In the genomic region with DNA sequence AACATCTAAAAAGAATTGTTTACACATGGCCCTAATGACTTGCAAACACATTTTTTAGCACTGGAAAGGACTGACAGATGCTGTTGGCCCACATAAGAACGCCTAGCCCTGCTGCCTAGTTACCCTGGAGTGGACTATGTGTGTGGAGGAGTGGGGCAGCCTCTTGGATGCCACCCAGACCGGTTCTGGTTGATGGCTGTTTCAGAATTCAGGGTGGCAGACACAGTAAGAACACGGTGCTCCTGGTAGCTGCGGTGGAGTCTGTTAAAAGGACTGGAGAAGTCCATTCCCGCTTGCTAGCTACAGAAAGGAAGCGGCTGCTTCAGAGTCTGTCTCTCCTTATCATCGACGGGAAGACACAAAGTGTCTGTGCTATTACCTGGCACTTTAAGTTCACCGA, we compare ENCODE assay signal across 10 mouse cellular contexts. TPM values are rescaled to one million over a fixed set of nuclear protein-coding genes. Genes with fewer than 3 reads are reported as not detected.
DNase-seq lines count a peak whose midpoint lies in the region; ATAC-seq lines count a peak whose summit lies in the region.
"Had no signal": no experiment of that assay in that cellular context is flagged by ENCODE, and none has a peak within 500 bp of the region (broad histone marks: within the 10 kb centered on the region; RNA-seq: fewer than 3 reads in every experiment).

No protein-coding gene starts in this region.

- H3K9ac ChIP-seq in midbrain, embryonic 13.5 days (replicated peaks) = no peak overlapping the region
- no peak overlapping the region for H3K9ac ChIP-seq in midbrain, embryonic 11.5 days (ENCODE audit: low read length)
- no peak overlapping the region for H3K9ac ChIP-seq in neural tube, embryonic 14.5 days (replicated peaks; ENCODE audit: low read depth, low read length)
- H3K9ac ChIP-seq: stomach, embryonic 15.5 days had no signal

- H3K4me2 ChIP-seq in midbrain, embryonic 13.5 days (replicated peaks) = no peak overlapping the region
- H3K4me2 ChIP-seq in midbrain, embryonic 11.5 days = no peak overlapping the region
- H3K4me2 ChIP-seq in neural tube, embryonic 14.5 days (ENCODE audit: low read depth, low read length) = no peak overlapping the region
- H3K4me2 ChIP-seq: stomach, embryonic 15.5 days had no signal

- H3K9me3 ChIP-seq in midbrain, embryonic 13.5 days = no peaks in the 10 kb centered on the region
- no peaks in the 10 kb centered on the region for H3K9me3 ChIP-seq in midbrain, embryonic 11.5 days (ENCODE audit: control insufficient read depth, low read length)
- no peaks in the 10 kb centered on the region for H3K9me3 ChIP-seq in neural tube, embryonic 14.5 days (ENCODE audit: control insufficient read depth, low read length)
- H3K9me3 ChIP-seq: stomach, embryonic 15.5 days had no signal

- no peaks in the 10 kb centered on the region for H3K4me1 ChIP-seq in midbrain, embryonic 13.5 days (replicated peaks)
- no peaks in the 10 kb centered on the region for H3K4me1 ChIP-seq in midbrain, embryonic 11.5 days (ENCODE audit: control insufficient read depth, insufficient read depth, low read length)
- H3K4me1 ChIP-seq in neural tube, embryonic 14.5 days (ENCODE audit: control insufficient read depth, insufficient read depth, low read length) = no peaks in the 10 kb centered on the region
- H3K4me1 ChIP-seq: stomach, embryonic 15.5 days had no signal

- H3K27me3 ChIP-seq in midbrain, embryonic 13.5 days = no peaks in the 10 kb centered on the region
- no peaks in the 10 kb centered on the region for H3K27me3 ChIP-seq in midbrain, embryonic 11.5 days (ENCODE audit: control insufficient read depth, insufficient read depth, low read length)
- no peaks in the 10 kb centered on the region for H3K27me3 ChIP-seq in neural tube, embryonic 14.5 days (ENCODE audit: control insufficient read depth, insufficient read depth, low read length)
- H3K27me3 ChIP-seq: stomach, embryonic 15.5 days had no signal

- peaks cover 45% of the 10 kb centered on the region for H3K36me3 ChIP-seq in midbrain, embryonic 13.5 days
- H3K36me3 ChIP-seq in midbrain, embryonic 11.5 days (ENCODE audit: control insufficient read depth, insufficient read depth, low read length) = no peaks in the 10 kb centered on the region; the same call in 1 of the 2 replicates
- peaks cover 28% of the 10 kb centered on the region; the same call in 1 of the 2 replicates for H3K36me3 ChIP-seq in neural tube, embryonic 14.5 days (ENCODE audit: control insufficient read depth, insufficient read depth, low read length)

- 0 out of 2 replicates have a peak overlapping the region, but pooled peaks have one; percentile 0 for H3K27ac ChIP-seq in midbrain, embryonic 13.5 days
- no peak overlapping the region for H3K27ac ChIP-seq in midbrain, embryonic 11.5 days (ENCODE audit: low read depth, low read length)
- H3K27ac ChIP-seq in neural tube, embryonic 14.5 days (ENCODE audit: low read depth, low read length) = peak overlapping the region; percentile 64; the same call in 1 of the 2 replicates
- H3K27ac ChIP-seq: stomach, embryonic 15.5 days had no signal

- peak; percentile 18 to 19 for DNase-seq in cerebellum, postnatal 14 days
- no peak for DNase-seq in cerebellum, adult 18-20 months
- no peak for DNase-seq in midbrain, embryonic 11.5 days (ENCODE audit: low spot score, missing footprints)
- DNase-seq in layer of hippocampus, postnatal 14 days (ENCODE audit: low spot score in 2 of 2) = peak; percentile 54 to 74
- DNase-seq in kidney, adult 8-10 months = no peak
- DNase-seq in adrenal gland, adult (ENCODE audit: inconsistent age in 2 of 2, low spot score in 1 of 2) = no peak
- DNase-seq: gastrocnemius, postnatal 25 days had no signal

- 87% methylated on average over 9 of the region's 9 CpGs for WGBS in midbrain, embryonic 13.5 days
- WGBS in midbrain, embryonic 11.5 days = 94% methylated on average over 9 of the region's 9 CpGs
- WGBS in neural tube, embryonic 14.5 days = 83% methylated on average over 9 of the region's 9 CpGs

- ATAC-seq in midbrain, embryonic 13.5 days = no peak; the same call in 1 of the 2 replicates
- no peak for ATAC-seq in midbrain, embryonic 11.5 days (ENCODE audit: low FRiP score)
- ATAC-seq in neural tube, embryonic 14.5 days (ENCODE audit: low read depth) = peak; percentile 84; the same call in 1 of the 2 replicates

- no peak overlapping the region for H3K4me3 ChIP-seq in midbrain, embryonic 13.5 days (replicated peaks)
- H3K4me3 ChIP-seq in midbrain, embryonic 11.5 days (ENCODE audit: low read depth, low read length) = no peak overlapping the region
- no peak overlapping the region for H3K4me3 ChIP-seq in neural tube, embryonic 14.5 days (ENCODE audit: low read depth, low read length)
- H3K4me3 ChIP-seq: stomach, embryonic 15.5 days had no signal

RNA-seq across cellular contexts. Expression of a gene that starts 57.4 kb away (rescaled TPM):
- polyA plus RNA-seq in midbrain, embryonic 13.5 days (2015; fragmentation: Nextera tagmentation; extraction: Ambion mirVana) = 13.2 and 16.5 TPM in 2 replicates
- 12.6 and 12.8 TPM in 2 replicates for polyA plus RNA-seq in midbrain, embryonic 11.5 days (2014; fragmentation: Nextera tagmentation; extraction: Ambion mirVana)
- 10 to 100 TPM; 70.3 to 72.0 TPM for total RNA-seq in layer of hippocampus, postnatal 14 days (2021)
- 31.0 and 34.1 TPM in 2 replicates for polyA plus RNA-seq in neural tube, embryonic 14.5 days (2014; fragmentation: Nextera tagmentation; extraction: Ambion mirVana)

Comparison
In these comparisons a context has a peak if more than half of its experiments do, and no peak if none do; other contexts are left out.
1. DNase-seq: peak in cerebellum, postnatal 14 days (2 of 2) and layer of hippocampus, postnatal 14 days (2 of 2); none in cerebellum, adult 18-20 months (0 of 2), midbrain, embryonic 11.5 days (single experiment), kidney, adult 8-10 months (0 of 2) and adrenal gland, adult (0 of 2).